Mouse (Mus musculus) cerebellum, postnatal 14 days (tissue): Measurements from ENCODE around the gene Rsph14.
A peak's percentile ranks its signal among the peaks of the same experiment; 100 is the strongest.
"Not testable (repeated sequence)": the region's sequence is repeated elsewhere in the genome, so short reads cannot be mapped to it uniquely, and the experiment has no call there.

Experiments used
- DNase-seq, 2 experiments: peaks; one replicate each; pipeline ENCODE4 v3.0.0; 2021; ENCODE audit warnings: mixed read lengths in 2 of 2

The Rsph14 gene

DNA sequence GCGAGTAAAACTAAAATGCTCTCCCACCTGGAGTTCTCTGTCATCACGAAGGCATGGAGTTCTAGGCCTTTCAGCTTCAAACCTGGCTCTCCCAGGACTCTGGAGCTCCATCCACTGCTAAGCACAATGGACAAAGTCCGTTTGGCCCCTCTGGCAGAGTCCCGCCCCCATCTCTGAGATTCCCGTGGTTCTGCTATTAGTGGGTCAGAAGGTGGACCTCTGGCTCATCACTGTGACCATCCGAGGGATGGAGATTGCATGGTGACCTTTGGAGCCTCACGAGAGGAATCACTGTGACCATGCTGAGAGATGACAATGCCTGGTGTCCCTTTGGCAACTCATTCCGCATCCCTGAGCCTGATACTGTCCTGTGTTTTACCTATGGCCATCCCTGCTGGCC is 20.5 kb upstream of the Rsph14 start:
- no peak for DNase-seq

DNA sequence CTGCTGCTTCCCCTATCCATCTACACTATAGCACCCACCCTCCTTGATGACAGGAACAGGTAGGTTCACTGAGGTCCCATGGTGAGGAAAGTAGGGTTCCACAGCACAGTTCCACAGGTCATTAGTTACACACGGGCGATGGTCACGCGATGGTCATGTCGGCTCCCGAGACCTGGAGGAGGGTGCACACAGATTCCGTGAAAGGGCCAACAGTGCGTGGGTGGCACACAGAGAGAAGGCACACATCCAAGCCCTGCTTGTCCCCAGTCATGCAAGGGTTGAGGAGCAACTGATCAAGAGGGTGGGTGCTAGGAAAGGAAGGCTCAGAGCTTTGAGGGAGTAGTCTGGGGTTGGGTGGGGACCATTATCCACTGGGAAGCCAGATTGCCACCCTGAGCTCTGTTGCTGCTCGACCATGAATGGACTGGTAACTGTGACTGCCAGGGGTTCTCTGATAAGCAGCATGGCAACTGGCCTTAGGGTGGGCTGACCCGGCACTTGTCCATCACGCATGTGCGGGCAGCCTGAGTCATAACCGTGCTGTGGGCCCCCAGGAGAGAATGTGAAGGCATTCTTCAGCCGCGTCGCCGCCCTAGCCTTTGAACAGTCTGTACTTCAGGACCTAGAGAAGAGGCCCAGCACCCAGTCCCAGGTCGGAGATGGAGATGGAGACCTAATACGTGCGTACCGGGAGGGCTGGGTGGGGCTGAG is 19.1 kb upstream of the Rsph14 start:
- peak; percentile 58 to 61 for DNase-seq

DNA sequence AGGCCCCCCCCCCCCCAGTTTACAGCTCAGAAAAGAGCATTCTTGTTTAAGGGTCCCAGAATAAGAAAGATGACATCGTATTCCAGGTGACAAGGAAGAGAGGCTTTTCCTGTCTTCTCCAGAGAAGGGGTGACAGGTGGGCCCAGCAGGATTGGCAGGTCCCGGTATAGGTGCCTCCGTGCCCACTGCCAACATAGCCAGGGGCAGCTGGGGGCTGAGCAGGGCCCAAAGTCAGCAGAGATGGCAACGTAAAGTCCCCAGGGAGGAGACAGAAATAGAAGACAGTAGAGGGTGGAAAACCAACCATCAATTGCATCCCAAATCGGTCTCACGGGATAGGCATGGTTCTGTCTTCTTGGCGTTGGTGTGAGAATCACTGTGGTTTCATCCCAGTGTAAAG is 16.3 kb upstream of the Rsph14 start:
- DNase-seq, result peak; percentile 47 to 60

DNA sequence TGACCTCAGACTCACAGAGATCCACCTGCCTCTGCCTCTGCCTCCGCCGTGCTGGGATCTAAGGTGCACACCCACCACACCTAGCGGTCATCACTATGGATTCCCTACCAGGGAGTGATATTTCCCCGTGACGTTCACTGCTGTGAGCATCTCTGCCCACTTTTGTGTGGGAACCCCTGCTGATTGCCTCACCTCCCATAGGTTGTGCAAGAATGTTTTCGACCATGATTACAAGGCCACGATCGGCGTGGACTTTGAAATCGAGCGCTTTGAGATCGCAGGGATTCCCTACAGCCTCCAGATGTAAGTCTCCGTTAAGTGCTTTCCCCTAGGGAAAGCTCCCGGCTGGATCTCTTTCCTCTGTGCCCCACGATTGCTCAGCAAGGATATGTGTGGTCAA is 13.4 kb upstream of the Rsph14 start:
- DNase-seq, result no peak

DNA sequence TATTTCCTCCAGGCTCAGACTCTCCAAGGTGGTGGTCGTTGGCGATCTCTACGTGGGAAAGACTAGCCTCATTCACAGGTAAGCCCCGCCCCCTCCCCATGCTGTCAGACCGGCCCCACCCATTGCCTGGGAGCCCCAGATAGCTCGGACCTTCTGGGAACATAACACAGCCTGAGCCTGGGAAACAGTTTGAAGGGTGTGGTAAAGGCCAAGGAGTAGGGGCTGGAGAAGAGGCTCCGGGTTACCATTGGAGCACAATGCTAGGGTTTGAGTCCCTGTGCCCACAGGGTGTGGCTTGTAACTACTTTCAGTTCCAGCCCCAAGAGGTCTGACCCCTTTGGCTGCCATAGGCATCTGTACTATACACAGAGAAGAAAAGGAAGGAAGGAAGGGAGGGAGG is 12.1 kb upstream of the Rsph14 start:
- DNase-seq, result no peak

DNA sequence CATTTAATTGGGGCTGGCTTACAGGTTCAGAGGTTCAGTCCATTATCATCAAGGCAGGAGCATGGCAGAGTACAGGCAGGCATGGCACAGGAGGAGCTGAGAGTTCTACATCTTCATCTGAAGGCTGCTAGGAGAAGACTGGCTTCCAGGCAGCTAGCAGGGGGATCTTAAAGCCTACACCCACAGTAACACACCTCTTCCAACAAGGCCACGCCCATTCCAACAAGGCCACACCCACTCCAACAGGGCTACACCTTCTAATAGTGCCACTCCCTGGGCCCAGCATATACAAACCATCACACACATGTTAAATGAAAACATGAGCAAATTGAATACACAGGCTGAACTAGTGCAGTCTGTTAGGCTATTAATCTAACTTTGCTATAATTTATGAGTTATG is 9.7 kb upstream of the Rsph14 start:
- not testable (repeated sequence) for DNase-seq

DNA sequence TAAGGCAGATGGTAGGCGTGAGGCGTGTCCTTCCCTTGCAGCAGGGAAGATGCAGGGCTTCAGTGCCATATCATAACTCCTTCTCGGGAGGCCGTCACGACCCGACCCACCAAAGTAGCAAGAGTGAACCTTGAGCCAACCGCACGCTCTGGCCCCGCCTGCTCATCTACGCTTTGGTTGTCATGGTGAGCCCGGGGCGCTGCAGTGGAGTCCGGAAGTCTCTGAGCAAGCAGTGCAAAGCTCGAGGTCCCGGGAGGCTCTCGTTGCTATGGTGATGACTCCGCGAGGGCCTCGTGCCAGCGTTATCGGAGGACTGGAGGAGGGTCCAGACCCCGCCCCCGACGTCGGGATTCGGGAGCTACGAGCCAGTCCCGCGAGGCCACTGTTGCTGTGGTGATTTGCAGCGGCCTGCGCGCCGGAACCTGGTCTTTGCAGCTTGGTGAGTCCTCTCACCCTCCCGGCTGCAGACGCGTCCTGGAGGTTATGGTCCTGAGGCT is 4.5 kb upstream of the Rsph14 start, which contains the start of gene Rab36:
Gene Rab36 (plus strand): TSS at position 176 of the 497 bp plus-strand sequence.
- DNase-seq, result peak; percentile 97 to 99

DNA sequence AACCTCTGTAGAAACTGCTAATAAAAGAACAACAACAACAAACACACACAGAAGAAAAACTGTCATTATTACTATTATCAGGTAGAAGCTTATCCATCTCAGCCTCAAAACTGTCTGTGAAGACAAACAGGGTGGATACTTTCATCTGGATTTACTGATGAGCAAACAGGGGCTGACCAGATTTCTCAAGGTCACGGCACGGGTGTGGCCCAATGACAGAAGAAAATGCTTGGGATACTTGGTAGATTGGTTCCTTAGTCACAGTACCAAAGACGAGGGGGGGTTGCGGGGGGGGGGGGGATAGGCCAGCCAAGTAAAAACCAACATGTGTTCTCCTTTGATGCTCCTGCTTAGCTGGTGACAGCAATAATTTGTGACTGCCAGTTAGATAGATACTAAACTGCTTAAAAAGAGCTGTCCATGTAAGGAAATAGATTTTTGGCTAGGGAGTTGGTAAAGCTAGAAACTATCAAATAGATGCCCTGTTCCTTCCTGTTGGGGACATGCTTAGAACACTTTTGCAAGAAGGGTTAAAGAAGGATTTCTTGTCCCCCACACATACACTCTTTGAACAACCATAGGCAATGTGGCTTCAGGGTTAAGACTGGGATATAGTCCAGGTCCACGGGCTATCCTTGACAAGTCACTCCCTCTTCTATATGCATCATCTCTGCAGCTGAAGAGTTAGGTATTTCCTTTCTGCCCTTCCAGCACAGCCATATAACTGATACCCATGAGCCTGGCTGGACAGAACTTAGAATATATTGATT is 856 bp downstream of the Rsph14 start:
- no peak for DNase-seq

DNA sequence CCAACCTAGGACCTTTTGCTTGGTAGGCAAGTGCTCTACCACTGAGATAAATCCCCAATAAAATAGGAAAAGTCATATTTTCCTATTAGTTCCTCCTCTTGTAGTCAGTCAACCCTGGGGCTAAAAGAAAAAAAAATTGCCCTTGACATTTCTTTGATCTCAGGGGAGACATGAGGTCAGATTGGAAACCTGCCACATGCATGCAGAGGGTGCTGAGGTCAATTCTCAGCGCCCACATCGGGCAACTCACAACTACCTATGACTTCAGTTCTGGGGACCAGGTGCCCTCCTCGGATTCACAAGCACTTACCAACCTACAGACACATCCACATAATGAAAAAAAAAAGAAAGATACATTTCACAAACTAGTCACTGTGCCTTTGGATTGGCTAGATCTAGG is 2.2 kb downstream of the Rsph14 start:
- no peak for DNase-seq

DNA sequence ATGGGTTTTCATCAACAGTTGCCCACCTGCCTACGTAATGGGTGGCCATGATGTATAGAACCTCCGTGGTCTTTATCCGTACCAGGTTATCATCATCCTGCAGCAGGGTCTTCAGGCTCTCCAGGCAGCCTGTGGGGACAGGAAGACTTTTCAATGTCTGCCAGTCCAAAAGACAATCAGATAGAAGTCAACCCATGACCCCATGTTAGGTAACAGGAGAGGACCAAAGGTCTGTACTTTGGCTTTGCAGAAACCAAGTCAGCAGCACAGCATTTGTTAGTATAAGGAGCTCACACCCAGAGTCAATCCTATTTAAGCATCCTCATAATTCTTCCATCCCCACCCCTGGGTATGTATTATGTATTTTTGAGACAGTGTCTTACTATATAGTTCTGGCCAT is 2.7 kb downstream of the Rsph14 start:
- DNase-seq, result no peak

DNA sequence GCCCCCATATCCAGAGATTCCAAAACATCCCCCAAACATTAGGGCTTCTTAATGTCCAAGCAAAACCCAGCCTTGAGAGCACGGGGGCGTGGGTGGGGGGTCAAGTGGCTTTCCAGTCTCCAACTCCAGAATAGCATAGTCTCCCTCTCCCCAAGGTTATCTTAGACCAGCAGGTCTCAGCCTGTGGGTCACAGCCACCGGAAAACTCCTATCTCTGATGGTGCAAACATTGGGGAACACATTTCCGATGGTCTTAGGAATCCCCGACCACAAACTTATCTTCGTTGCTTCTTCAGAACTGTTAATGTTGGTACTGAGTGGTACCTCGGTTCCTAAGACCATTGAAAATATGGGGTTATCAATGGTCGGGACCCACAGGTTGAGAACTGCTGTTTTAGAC is 3.6 kb downstream of the Rsph14 start:
- DNase-seq, result no peak

DNA sequence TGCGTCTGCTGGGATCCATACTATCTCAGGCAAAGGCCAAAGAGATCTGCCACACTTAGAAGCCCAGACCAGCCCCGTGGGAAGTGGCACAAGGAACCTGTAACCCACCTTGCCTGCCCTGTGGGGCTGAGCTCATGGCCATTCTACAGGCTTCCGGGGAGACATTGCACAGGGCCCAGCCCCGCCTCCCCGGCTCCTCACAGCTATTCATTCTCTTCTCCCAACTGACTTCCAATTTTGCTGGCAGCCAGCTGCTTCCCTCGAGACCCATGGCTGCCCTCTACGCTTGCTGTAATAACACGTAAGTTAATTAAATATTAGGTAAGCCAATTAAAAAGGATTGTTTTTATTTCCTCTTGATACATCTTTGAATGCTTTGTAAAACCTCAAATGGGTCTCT is 5.9 kb downstream of the Rsph14 start:
- no peak for DNase-seq

DNA sequence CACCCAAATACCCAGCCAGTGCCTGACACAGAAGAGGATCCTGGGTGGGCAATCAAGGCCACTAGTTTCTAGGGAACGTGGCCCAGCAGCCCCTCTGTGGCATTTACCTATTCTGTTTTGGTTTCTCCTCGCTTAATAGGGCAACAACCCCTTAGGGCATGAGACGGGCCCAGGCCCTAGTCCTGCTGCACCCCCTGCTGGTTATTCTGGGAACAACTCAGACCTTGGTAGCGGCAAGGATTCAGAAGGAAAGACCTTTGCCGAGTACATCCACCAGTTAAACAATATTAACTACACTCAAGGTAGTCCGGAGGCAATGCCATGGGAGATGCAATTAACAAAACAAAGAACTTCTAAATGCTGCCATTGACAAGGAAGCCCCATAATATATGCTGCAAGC is 11.2 kb downstream of the Rsph14 start:
- peak; percentile 94 to 95 for DNase-seq

DNA sequence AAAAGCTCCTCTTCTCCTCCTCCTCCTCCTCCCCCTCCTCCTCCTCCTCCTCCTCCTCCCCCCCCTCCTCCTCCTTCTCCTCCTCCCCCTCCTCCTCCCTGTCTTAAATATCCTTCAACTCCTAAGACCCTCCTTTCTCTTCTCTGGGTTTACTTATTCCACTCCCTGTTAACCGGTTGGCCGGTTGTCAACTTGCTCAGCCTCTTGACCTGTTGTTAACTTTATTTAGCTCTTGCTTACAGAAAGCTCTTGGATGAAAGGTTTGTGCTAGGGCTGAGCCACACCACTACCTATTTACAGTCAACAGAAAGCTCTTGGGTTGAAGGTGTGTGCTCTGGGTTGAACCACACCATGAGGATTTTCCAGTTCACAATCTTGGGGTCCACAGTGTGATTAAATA is 12.1 kb downstream of the Rsph14 start:
- DNase-seq, result no peak

DNA sequence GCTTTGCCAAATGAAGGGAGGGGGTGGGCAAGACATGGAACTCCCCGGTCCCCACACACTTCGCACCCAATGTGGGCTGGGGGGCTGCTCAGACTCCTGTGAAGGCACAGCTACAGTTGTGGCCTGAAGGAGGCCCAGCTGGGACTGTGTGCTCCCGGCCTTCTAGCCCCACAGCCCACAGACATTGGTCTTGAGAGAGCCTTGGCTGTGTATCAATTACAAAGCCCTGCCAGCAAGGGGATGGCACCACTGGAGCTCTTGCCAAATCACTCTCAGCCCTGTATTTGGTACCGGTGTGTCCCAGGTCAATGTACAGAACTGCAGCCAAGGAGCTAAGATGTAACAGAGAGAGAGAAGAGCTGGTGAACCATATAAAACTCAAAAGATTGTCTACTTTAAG is 15.9 kb downstream of the Rsph14 start:
- peak; percentile 56 to 57 for DNase-seq

DNA sequence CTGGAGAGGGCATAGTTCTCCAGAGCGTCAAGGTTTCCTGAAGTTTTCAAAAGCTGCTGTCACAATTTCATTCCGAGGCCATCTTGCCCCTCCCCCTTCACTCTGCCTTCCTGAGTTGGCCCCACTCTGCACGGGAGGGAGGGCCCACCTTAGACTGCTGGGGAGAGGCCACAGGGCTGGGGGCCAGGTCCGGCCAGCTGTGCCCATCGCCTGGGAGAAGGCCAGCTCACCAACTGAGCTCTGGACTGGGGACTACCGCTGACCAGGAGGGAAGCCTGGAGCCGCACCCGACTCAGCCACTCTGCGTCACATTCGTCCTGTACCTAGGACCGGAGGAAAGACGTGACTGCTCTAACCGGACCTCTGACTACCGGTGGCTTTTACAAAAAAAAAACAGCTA is 16.9 kb downstream of the Rsph14 start:
- DNase-seq, result peak in 1 of 2 experiments; percentile 39

DNA sequence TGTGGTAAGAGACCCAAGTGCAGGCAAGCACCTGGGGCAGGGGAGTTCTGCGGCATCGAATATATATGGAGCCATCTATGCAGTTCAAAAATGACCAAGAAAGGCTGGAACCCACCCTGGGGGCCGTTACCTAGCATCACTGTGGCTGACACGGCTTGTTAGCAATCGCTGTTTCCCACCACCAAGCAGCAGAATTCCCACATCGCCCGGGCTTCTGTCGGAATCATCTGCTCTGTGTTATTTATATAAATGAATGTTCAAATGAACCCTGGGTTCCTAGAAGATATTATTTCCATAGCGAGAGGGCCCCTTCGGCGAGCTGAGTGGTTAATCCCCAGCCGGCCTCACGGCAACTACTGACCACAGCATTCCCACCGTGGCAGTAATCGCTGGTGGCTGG is 21.7 kb downstream of the Rsph14 start:
- no peak for DNase-seq

DNA sequence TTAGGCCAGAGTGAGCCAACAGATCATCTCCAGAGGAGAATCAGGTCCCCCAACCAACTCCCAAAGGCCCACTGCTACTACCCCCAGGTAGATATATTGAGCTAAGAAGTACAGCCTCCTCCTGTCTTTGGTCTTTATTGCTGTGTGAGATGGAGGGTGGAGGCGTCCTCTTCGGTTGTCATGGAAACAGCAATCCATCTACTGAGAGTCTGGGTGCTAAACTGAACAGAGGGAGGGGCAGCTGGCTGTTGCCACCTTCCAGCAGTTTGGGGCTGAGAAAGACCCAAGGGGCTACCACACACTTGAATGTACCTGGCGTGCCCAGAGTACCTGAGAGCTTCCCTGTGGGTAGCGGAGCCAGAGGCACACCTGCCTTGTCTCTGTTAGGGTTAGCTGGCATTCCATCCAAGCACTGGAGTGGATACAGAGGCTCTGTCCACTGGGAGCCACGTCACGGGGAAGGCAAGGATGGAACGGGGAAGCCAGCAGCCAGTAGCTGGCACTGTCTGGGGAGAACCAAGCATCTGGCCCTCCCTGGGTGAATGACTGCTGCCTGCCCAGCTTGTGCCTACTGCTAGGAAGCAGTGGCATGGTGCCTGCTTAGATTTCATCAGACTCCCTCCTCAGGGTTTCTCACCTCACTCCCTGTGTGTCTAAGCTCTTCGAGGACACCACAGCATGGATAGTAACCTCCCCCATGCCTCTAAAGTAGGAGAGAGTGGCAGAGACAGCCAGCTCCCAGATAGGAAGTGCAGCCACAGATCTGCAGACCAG is 25.3 kb downstream of the Rsph14 start:
- DNase-seq, result no peak

DNA sequence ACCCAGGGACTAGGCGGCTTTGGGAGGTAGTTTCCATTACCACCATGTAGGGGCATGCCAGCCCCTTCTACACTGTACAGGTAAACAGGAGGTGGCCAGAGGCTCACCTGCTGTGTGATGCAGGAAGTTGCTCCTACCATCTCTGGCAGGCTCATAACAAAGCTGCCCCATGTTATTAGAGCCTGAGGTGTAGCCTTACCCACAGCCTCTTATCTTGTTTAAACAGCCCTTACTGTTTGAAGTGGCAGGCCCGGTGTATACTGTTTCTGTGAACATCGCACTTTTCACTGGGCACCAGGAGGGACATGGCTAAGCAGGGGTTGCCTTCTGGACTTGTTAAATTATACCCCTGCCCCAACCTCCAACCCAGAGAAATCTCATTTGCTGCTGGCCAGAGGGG is 28.3 kb downstream of the Rsph14 start:
- no peak for DNase-seq

DNA sequence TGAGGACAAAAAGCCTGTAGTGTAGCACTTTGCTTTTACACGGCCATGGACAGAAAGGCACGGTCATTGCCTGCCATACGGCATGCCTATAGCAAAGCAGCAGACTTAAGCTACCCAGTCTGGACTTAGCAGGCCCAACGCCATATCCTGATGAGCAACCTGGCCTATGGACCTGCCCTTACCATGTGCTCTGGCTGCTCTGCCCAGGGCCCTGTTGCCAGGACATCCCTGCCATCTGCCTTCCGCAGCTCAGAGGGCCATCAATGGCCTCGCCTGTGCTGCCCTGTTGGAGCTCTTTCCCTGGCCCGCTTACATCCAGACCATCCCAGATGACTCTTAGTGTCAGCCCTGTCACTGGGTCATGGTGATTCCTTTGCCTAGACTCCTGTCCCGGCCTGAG is 31.0 kb downstream of the Rsph14 start:
- peak; percentile 76 to 86 for DNase-seq

DNA sequence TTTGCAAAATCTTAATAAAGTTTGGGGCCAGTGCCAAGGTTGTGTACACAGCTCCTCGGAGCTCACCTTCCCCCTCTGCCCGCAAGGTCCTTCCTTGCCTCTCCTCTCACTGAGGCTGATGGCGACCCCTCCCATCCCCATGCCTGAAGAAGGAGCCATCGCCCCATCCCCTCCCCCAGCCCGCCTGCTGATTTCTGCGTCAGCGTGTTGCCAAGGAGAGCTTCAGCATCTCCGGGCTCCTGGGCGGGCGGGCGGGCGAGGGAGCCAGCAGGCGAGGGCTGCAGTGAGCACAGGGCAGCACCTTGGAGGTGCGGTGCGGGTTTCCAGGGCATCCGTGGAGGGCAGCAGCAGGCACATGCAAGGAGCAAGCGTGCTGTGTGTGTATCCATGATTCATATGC is 37.0 kb downstream of the Rsph14 start:
- peak; percentile 43 to 60 for DNase-seq

DNA sequence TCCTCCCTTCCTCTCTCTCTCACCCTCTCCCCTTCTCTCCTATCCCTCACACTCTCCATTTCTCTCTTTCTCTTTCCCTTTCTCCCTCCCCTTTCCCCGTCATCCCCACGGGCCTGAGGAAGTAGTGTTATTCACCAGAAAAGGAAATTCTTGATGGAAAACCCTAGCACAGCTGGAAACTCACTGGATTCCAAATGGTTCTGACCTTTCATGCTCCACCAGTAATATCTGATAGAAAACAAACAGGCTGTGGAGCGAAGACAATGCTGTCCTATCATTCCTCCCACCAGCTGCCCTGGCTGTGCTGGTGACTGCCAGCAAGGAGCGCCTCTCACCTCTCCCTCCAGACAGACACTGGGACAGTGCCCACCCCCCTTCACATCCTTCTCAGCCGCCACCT is 37.5 kb downstream of the Rsph14 start:
- no peak for DNase-seq

DNA sequence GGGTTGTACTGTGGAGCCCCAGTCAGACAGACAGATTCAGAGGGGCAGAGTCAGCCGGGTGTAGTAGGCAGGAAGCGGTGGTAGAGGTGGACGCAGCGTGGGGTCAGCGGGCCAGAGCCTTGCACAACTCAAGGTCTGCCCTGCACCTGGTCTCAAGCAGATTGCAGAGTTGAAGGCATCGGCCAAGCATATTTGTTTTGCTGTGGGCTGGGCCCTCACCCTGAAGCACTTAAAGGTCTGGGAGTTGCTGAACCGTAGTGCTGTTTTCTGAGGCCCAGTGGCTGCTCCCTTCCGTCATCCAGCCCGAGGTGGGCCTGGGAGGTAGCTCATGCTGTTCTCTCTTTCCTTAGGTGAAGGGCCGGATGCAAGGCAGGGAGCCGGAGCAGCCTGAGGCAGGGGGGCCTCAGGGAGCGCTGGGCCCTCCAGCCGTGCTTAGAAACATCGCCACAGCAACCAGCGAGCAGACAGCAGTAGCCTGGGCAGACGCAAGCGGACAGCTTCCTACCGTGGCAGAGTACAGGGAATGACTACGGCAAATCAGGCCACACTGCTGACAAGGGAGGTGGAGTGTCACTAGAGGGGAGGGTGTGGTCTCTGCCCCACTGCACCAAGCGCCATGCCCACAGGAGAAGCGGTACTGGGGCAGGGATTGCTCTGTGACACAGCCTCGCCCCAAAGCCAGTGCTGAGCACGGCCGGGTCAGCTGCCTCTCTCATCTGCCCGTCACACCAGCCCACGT is 41.6 kb downstream of the Rsph14 start:
- DNase-seq, result no peak
